Mouse (Mus musculus): ENCODE data around the gene Lrig1. TPM values are rescaled to one million over a fixed set of nuclear protein-coding genes. Genes with fewer than 3 reads are reported as not detected.

Gene Lrig1
- total and polyA plus RNA-seq, 2 experiments from 2014 or later = 16.6 to 90.8 TPM

GRCm38 (mm10) chr6:94614346-94614745 lies 85.6 kb downstream of the Lrig1 start:
- Histone ChIP-seq H3K4me1 (ENCODE audit: insufficient read depth, low read length) (no peaks in the 10 kb centered on the region), H3K27ac (ENCODE audit: low read depth, low read length) (no peak overlapping the region), H3K36me3 (ENCODE audit: insufficient read depth, low read length) (peaks cover 33% of the 10 kb centered on the region), H3K4me2 (ENCODE audit: low read depth, low read length, poor library complexity, severe bottlenecking) (no peak overlapping the region), H3K27me3 (ENCODE audit: insufficient read depth, low read length) (no peaks in the 10 kb centered on the region), H3K9me3 (ENCODE audit: low read length) (no peaks in the 10 kb centered on the region), H3K4me3 (ENCODE audit: low read depth, low read length) (no peak overlapping the region), H3K9ac (replicated peaks; ENCODE audit: low read length, poor library complexity, severe bottlenecking) (no peak overlapping the region)
- TF ChIP-seq CTCF (IDR thresholded peaks at IDR 0.05) = no peak
- DNase-seq (ENCODE audit: low spot score) = no peak
- 93% methylated on average over 6 of the region's 6 CpGs for WGBS
- no peak for ATAC-seq (ENCODE audit: low FRiP score)

DNA sequence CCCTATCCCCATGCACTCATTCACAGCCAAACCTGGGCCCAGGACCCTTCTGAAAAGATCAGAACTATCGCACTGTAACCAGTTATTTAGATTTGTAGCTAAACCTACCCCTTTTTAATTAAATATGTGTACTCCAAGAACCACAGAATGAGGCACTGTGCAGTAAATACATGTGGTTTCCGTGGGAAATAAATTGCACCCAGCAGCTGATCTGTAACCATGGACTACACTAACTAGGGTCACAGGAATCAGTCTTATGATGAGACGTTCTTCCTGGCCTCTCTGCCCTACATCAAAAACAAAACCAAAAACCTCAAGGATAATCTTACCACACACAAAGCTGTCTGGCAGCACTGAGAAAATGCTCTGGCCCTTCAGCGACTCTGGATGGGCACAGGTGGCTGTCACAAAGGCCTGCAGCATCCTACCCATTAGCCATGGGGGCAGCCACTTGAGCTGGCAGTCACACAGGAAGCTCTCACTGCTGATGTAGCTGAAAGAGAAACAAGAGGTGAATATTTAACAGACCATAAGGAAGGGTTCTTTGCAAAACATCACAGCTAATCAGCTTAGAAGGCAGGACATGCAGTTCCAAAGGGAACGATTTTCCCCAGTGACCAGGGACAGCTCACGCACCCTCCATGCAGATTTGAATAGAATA lies 86.6 kb downstream of the Lrig1 start:
- Histone ChIP-seq H3K4me2 (ENCODE audit: low read depth, low read length, poor library complexity, severe bottlenecking) (no peak overlapping the region), H3K4me1 (ENCODE audit: insufficient read depth, low read length) (no peaks in the 10 kb centered on the region), H3K4me3 (ENCODE audit: low read depth, low read length) (no peak overlapping the region), H3K9me3 (ENCODE audit: low read length) (no peaks in the 10 kb centered on the region), H3K9ac (replicated peaks; ENCODE audit: low read length, poor library complexity, severe bottlenecking) (no peak overlapping the region), H3K36me3 (ENCODE audit: insufficient read depth, low read length) (peaks cover 39% of the 10 kb centered on the region), H3K27me3 (ENCODE audit: insufficient read depth, low read length) (no peaks in the 10 kb centered on the region), H3K27ac (ENCODE audit: low read depth, low read length) (no peak overlapping the region)
- DNase-seq (ENCODE audit: low spot score) (no peak), ATAC-seq (ENCODE audit: low FRiP score) (no peak; the same call in 1 of the 2 replicates)
- WGBS = 55% methylated on average over 6 of the region's 6 CpGs
- no peak for TF ChIP-seq CTCF (IDR thresholded peaks at IDR 0.05)

GRCm38 (mm10) chr6:94604546-94604945 lies 95.4 kb downstream of the Lrig1 start:
- H3K4me3 ChIP-seq (ENCODE audit: low read depth, low read length) = no peak overlapping the region
- no peaks in the 10 kb centered on the region for H3K27me3 ChIP-seq (ENCODE audit: insufficient read depth, low read length)
- ATAC-seq (ENCODE audit: low FRiP score) (no peak), DNase-seq (ENCODE audit: low spot score) (no peak)
- H3K4me1 ChIP-seq (ENCODE audit: insufficient read depth, low read length) = no peaks in the 10 kb centered on the region
- no peak for TF ChIP-seq CTCF (IDR thresholded peaks at IDR 0.05)
- no peak overlapping the region for H3K4me2 ChIP-seq (ENCODE audit: low read depth, low read length, poor library complexity, severe bottlenecking)
- no peak overlapping the region for H3K27ac ChIP-seq (ENCODE audit: low read depth, low read length)
- H3K9ac ChIP-seq (replicated peaks; ENCODE audit: low read length, poor library complexity, severe bottlenecking) = no peak overlapping the region
- WGBS = 85% methylated on average over 2 of the region's 2 CpGs
- H3K36me3 ChIP-seq (ENCODE audit: insufficient read depth, low read length) = peaks cover 36% of the 10 kb centered on the region
- H3K9me3 ChIP-seq (ENCODE audit: low read length) = no peaks in the 10 kb centered on the region

- no peak for TF ChIP-seq CTCF (IDR thresholded peaks at IDR 0.05)
Measured at GRCm38 (mm10) chr6:94604072-94604471, 95.9 kb downstream of the Lrig1 start.

DNA sequence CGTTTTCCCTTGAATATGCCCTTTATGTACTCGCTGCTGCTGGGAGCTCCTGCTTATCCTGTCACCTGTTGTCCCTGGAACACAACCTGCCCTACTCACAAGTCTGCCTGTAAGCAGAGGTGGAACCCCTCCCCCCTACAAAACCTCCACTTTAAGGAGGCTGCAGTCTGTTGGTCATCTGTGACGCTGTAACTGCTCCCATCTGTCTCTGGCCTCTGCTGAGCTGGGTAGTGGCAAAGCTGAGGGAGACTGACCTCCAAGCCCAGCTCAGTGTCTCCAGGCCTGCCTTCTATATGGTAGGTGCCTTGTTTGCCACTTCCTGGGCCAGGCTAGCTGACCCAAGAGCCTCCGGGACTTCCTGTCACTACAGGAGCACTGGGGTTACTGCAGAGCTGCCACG lies 98.1 kb downstream of the Lrig1 start:
- H3K4me3 ChIP-seq (ENCODE audit: low read depth, low read length) = no peak overlapping the region
- H3K36me3 ChIP-seq (ENCODE audit: insufficient read depth, low read length) = peaks cover 20% of the 10 kb centered on the region
- H3K4me2 ChIP-seq (ENCODE audit: low read depth, low read length, poor library complexity, severe bottlenecking) = no peak overlapping the region
- no peak overlapping the region for H3K9ac ChIP-seq (replicated peaks; ENCODE audit: low read length, poor library complexity, severe bottlenecking)
- H3K4me1 ChIP-seq (ENCODE audit: insufficient read depth, low read length) = no peaks in the 10 kb centered on the region
- H3K9me3 ChIP-seq (ENCODE audit: low read length) = no peaks in the 10 kb centered on the region
- no peak for TF ChIP-seq CTCF (IDR thresholded peaks at IDR 0.05)
- 74% methylated on average over 5 of the region's 5 CpGs for WGBS
- H3K27me3 ChIP-seq (ENCODE audit: insufficient read depth, low read length) = no peaks in the 10 kb centered on the region
- H3K27ac ChIP-seq (ENCODE audit: low read depth, low read length) = no peak overlapping the region
- DNase-seq (ENCODE audit: low spot score) (no peak), ATAC-seq (ENCODE audit: low FRiP score) (no peak)

More at GRCm38 (mm10) chr6:94604072-94604471, 95.9 kb downstream of the Lrig1 start:
- WGBS = 53% methylated on average over 3 of the region's 3 CpGs
- Histone ChIP-seq H3K27ac (ENCODE audit: low read depth, low read length) (no peak overlapping the region), H3K9me3 (ENCODE audit: low read length) (no peaks in the 10 kb centered on the region), H3K4me3 (ENCODE audit: low read depth, low read length) (no peak overlapping the region), H3K9ac (replicated peaks; ENCODE audit: low read length, poor library complexity, severe bottlenecking) (no peak overlapping the region), H3K36me3 (ENCODE audit: insufficient read depth, low read length) (peaks cover 34% of the 10 kb centered on the region), H3K4me2 (ENCODE audit: low read depth, low read length, poor library complexity, severe bottlenecking) (no peak overlapping the region), H3K4me1 (ENCODE audit: insufficient read depth, low read length) (no peaks in the 10 kb centered on the region), H3K27me3 (ENCODE audit: insufficient read depth, low read length) (no peaks in the 10 kb centered on the region)
- ATAC-seq (ENCODE audit: low FRiP score) (no peak), DNase-seq (ENCODE audit: low spot score) (no peak)

DNA sequence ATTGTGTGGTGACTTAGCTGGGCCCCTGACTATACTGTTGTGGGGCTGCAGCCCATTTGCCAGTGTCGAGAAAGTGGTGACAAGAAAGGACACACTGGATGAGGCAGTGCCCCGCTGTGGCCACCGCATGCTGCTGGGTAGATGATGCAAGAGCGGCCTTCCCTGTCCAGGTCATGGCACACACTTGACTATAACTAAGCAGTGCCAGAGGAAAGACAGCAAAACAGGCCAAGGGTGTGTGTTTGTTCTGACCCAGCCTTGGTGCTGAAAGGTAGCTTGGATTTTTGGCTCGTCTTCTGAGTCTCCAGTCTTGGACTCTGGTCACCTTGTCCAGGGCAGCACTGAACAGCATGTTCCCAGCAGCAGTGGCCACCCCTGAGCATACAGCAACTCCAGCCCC lies 98.9 kb downstream of the Lrig1 start:
- Histone ChIP-seq H3K36me3 (ENCODE audit: insufficient read depth, low read length) (peaks cover 15% of the 10 kb centered on the region), H3K4me3 (ENCODE audit: low read depth, low read length) (no peak overlapping the region), H3K27me3 (ENCODE audit: insufficient read depth, low read length) (no peaks in the 10 kb centered on the region), H3K4me1 (ENCODE audit: insufficient read depth, low read length) (no peaks in the 10 kb centered on the region), H3K4me2 (ENCODE audit: low read depth, low read length, poor library complexity, severe bottlenecking) (no peak overlapping the region), H3K27ac (ENCODE audit: low read depth, low read length) (no peak overlapping the region), H3K9ac (replicated peaks; ENCODE audit: low read length, poor library complexity, severe bottlenecking) (no peak overlapping the region), H3K9me3 (ENCODE audit: low read length) (no peaks in the 10 kb centered on the region)
- ATAC-seq (ENCODE audit: low FRiP score) (no peak), DNase-seq (ENCODE audit: low spot score) (no peak)
- 83% methylated on average over 5 of the region's 5 CpGs for WGBS
- TF ChIP-seq CTCF (IDR thresholded peaks at IDR 0.05) = no peak

Measured in midbrain, postnatal 0 days (tissue).